Mouse (Mus musculus) liver, adult 2 months (tissue): ENCODE measurements around the gene Abhd2. TPM values are rescaled to one million over a fixed set of nuclear protein-coding genes. Genes with fewer than 3 reads are reported as not detected.
A peak's percentile ranks its signal among the peaks of the same experiment; 100 is the strongest.

Experiments used
- DNase-seq: peaks from one replicate; pipeline ENCODE4 v3.0.0-alpha.2; 2011; ENCODE audit warnings: low read depth, low spot score; ENCODE audit errors: extremely low read depth
- H3K27ac ChIP-seq: fragments of 200-500 bp; replicated peaks from 2 replicates; pipeline ENCODE4 v1.5.1; 2012; ENCODE audit warnings: low read depth, mild to moderate bottlenecking, control low read depth, inconsistent platforms, low read length; ENCODE audit not compliant: insufficient read depth
- H3K27me3 ChIP-seq: fragments of 200-500 bp; 2 replicates; pipeline ENCODE4 v1.6.1; 2012; ENCODE audit warnings: mild to moderate bottlenecking, moderate library complexity, low read length, inconsistent platforms; ENCODE audit not compliant: control insufficient read depth, insufficient read depth
- H3K36me3 ChIP-seq: fragments of 200-500 bp; 2 replicates; pipeline ENCODE4 v1.6.1; 2012; ENCODE audit warnings: low read length, inconsistent platforms; ENCODE audit not compliant: control insufficient read depth, insufficient read depth
- H3K4me1 ChIP-seq: fragments of 200-500 bp; 2 replicates; pipeline ENCODE4 v1.6.1; 2011; ENCODE audit warnings: low read length; ENCODE audit not compliant: control insufficient read depth, insufficient read depth
- H3K4me3 ChIP-seq: fragments of 200-500 bp; 2 replicates; pipeline ENCODE4 v1.5.1; 2011; ENCODE audit warnings: low read depth, mild to moderate bottlenecking, control low read depth, low read length, moderate library complexity; ENCODE audit not compliant: insufficient read depth
- H3K79me2 ChIP-seq: fragments of 200-500 bp; 2 replicates; pipeline ENCODE4 v1.6.1; 2012; ENCODE audit warnings: inconsistent platforms, mild to moderate bottlenecking, low read length, moderate library complexity; ENCODE audit not compliant: control insufficient read depth, insufficient read depth
- H3K9ac ChIP-seq: fragments of 200-500 bp; 2 replicates; pipeline ENCODE4 v1.6.1; 2012; ENCODE audit warnings: low read depth, mild to moderate bottlenecking, control low read depth, inconsistent platforms, low read length
- CTCF ChIP-seq: fragments of 200-500 bp; IDR thresholded peaks from 2 replicates; pipeline ENCODE4 v1.5.1; 2011; ENCODE audit warnings: low read depth, low read length, control low read depth
- POLR2A ChIP-seq: fragments of 200-500 bp; IDR thresholded peaks from 2 replicates; pipeline ENCODE4 v1.6.1; 2011; ENCODE audit warnings: low read length, control low read depth; ENCODE audit not compliant: insufficient read depth; ENCODE audit errors: extremely low read depth
- WGBS: fragments of 180-500 bp; shearing (Covaris S2); methylation state at CpG from one replicate; pipeline ENCODE4 v1.1.7; 2018; 5-methylcytosine and 5-hydroxymethylcytosine counted together
- polyA plus RNA-seq: library from polyadenylated mRNA; depleted of rRNA; stranded (reverse); fragments of >200 nt; gene quantifications from 2 replicates; pipeline ENCODE4 v1.2.3, GENCODE M21; 2012
- total RNA-seq: library from RNA; depleted of rRNA; stranded (reverse); fragments of >200 nt; gene quantifications from 2 replicates; pipeline ENCODE4 v1.2.3, GENCODE M21; 2014

Gene Abhd2
- total and polyA plus RNA-seq, 2 experiments: 46.4 to 51.2 TPM

GRCm38 (mm10) chr7:79347108-79347813, 74.3 kb downstream of the Abhd2 start:
- Histone ChIP-seq H3K9ac (no peak overlapping the region), H3K27me3 (no peaks in the 10 kb centered on the region), H3K79me2 (no peaks in the 10 kb centered on the region), H3K27ac (no peak overlapping the region), H3K36me3 (peaks cover 4% of the 10 kb centered on the region), H3K4me3 (no peak overlapping the region), H3K4me1 (no peaks in the 10 kb centered on the region)
- TF ChIP-seq POLR2A (no peak), CTCF (no peak)
- DNase-seq: no peak
- 90% methylated on average over 13 of the region's 13 CpGs for WGBS

- Histone ChIP-seq H3K9ac (no peak overlapping the region), H3K79me2 (no peaks in the 10 kb centered on the region), H3K27ac (no peak overlapping the region), H3K27me3 (no peaks in the 10 kb centered on the region), H3K4me3 (no peak overlapping the region), H3K4me1 (no peaks in the 10 kb centered on the region), H3K36me3 (peaks cover 5% of the 10 kb centered on the region)
- no peak for TF ChIP-seq POLR2A
- TF ChIP-seq CTCF: no peak
- no peak for DNase-seq
- WGBS: 96% methylated on average over 8 of the region's 8 CpGs
Observed at GRCm38 (mm10) chr7:79348816-79349215, 75.8 kb downstream of the Abhd2 start.

- TF ChIP-seq CTCF (peak; percentile 70), POLR2A (no peak)
- no peak overlapping the region for H3K27ac ChIP-seq
- no peak overlapping the region for H3K4me3 ChIP-seq
- no peak overlapping the region for H3K9ac ChIP-seq
- peaks cover 10% of the 10 kb centered on the region for H3K36me3 ChIP-seq
- no peaks in the 10 kb centered on the region for H3K27me3 ChIP-seq
- H3K4me1 ChIP-seq: no peaks in the 10 kb centered on the region
- peak; percentile 65 for DNase-seq
- WGBS: 52% methylated on average over 12 of the region's 12 CpGs
- H3K79me2 ChIP-seq: no peaks in the 10 kb centered on the region
Observed at GRCm38 (mm10) chr7:79349738-79350386, 76.9 kb downstream of the Abhd2 start.

- H3K9ac ChIP-seq: no peak overlapping the region
- H3K79me2 ChIP-seq: no peaks in the 10 kb centered on the region
- no peak for TF ChIP-seq POLR2A
- TF ChIP-seq CTCF: no peak
- 70% methylated on average over 15 of the region's 15 CpGs for WGBS
- peaks cover 20% of the 10 kb centered on the region; the same call in 1 of the 2 replicates for H3K36me3 ChIP-seq
- H3K27me3 ChIP-seq: no peaks in the 10 kb centered on the region
- no peaks in the 10 kb centered on the region for H3K4me1 ChIP-seq
- no peak for DNase-seq
- no peak overlapping the region for H3K27ac ChIP-seq
- H3K4me3 ChIP-seq: no peak overlapping the region
Observed at GRCm38 (mm10) chr7:79358350-79359182, 85.6 kb downstream of the Abhd2 start.

- Histone ChIP-seq H3K36me3 (peaks cover 16% of the 10 kb centered on the region; the same call in 1 of the 2 replicates), H3K27ac (no peak overlapping the region), H3K4me3 (no peak overlapping the region), H3K4me1 (no peaks in the 10 kb centered on the region), H3K27me3 (no peaks in the 10 kb centered on the region), H3K79me2 (no peaks in the 10 kb centered on the region), H3K9ac (no peak overlapping the region)
- no peak for TF ChIP-seq CTCF
- TF ChIP-seq POLR2A: no peak
- 87% methylated on average over 3 of the region's 3 CpGs for WGBS
- no peak for DNase-seq
Observed at GRCm38 (mm10) chr7:79359183-79359435, 86.1 kb downstream of the Abhd2 start.

GRCm38 (mm10) chr7:79360056-79360455, 87.1 kb downstream of the Abhd2 start:
- peaks cover 14% of the 10 kb centered on the region; the same call in 1 of the 2 replicates for H3K36me3 ChIP-seq
- H3K27me3 ChIP-seq: no peaks in the 10 kb centered on the region
- TF ChIP-seq CTCF (no peak), POLR2A (no peak)
- H3K79me2 ChIP-seq: no peaks in the 10 kb centered on the region
- DNase-seq: no peak
- H3K9ac ChIP-seq: no peak overlapping the region
- no peak overlapping the region for H3K27ac ChIP-seq
- H3K4me3 ChIP-seq: no peak overlapping the region
- H3K4me1 ChIP-seq: no peaks in the 10 kb centered on the region
- 95% methylated on average over 11 of the region's 11 CpGs for WGBS
